Mouse (Mus musculus) ZHBTc4 (cell line): ENCODE results near the gene Coq8b.
A peak's percentile ranks its signal among the peaks of the same experiment; 100 is the strongest.

Experiments
- DNase-seq: peaks from one replicate; pipeline ENCODE4 v3.0.0-alpha.2; 2011; ENCODE audit warnings: low read depth, low spot score

Coq8b gene

DNA sequence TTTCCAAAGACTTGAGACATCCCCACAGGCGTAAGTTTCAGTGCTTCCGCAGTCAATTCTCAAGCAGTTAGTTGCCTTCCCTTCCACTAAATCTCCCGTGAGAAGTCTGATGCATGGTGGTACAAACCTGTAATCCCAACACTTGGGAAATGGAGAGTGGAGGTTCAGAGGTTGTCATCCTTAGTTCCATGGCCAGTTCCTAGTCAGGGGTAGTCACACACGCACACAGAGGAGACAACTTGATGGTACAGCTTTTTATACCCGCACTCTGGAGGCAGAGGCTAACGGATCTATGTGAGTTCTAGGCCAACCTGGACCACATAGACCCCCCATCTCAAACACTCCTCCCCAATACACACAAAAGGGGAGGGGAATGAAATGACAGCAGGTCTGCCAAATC lies 4.0 kb upstream of the Coq8b start:
- no peak for DNase-seq

GRCm38 (mm10) chr7:27230781-27231180 lies 2.0 kb upstream of the Coq8b start:
- peak; percentile 79 for DNase-seq

DNA sequence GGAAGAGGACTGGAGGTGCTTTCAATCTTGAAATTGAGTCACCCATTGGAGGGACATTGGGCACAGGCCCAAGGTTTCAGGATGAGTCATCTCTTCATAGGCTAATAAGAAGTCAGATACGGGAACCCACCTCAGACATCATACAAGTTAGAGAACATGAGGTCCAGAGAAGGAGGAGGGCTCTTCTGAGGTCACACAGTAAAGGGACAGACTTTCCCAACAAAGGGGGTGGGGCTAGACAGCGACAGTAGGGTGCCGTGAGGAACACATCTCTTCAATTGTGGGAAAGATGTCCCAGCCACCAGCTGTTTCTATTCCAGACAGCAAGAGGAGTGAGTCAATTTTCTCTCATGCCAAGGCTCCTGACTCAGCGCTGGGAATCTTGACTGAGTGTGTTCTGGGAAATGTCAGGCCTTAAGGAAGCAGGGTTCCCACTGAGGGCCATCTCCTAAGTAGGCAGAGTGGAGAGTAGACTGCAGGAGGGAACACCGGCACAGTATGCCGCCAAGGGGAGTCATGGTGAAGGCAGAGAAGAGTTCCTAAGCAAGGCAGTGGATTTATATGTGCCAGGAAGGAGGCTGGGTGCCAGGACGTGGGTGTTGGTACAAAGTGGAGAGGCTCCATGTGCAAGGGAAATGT lies 1.0 kb upstream of the Coq8b start:
- DNase-seq = no peak

GRCm38 (mm10) chr7:27233300-27233699 lies 477 bp downstream of the Coq8b start:
- no peak for DNase-seq

DNA sequence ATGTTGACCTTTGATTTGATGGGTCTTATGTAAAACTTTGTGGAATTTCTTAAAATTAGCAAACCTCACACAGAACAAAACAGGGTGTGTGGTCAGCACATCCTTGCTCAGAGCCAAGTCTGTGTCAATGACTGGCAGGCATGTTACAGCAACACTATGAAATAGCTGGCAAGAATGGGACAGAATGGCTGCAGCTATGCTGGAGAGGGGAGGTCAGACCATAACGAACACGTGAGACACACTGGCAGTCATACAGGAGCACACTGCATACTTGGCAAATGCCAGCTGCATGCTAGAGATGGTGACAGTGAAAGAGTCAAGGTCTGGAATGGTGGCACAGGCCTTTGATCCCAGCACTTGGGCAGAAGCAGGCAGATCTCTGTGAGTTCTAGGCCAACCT lies 2.9 kb downstream of the Coq8b start:
- DNase-seq = no peak

GRCm38 (mm10) chr7:27237527-27237926 lies 4.7 kb downstream of the Coq8b start:
- peak; percentile 39 for DNase-seq

GRCm38 (mm10) chr7:27238568-27238967 lies 5.7 kb downstream of the Coq8b start:
- no peak for DNase-seq

DNA sequence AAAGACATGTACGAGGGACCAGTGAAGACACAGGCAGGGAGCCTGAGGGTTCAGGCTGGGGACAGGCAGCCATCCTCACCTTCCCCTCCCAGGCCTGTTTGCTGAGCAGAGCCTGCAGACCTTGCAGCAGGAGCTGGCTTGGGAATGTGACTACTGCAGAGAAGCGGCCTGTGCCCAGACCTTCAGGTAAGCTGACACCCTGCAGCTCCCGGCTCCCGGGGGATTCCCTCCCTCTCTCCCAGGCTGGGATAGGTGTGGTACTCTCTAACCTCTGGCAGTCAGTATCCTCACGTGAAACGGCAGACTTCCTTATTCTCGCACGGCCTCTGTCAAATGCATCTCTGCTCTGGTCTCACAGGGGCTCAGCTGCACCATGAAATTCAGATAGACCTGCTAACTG lies 10.4 kb downstream of the Coq8b start:
- DNase-seq = peak; percentile 71

- peak; percentile 70 for DNase-seq
Measured at GRCm38 (mm10) chr7:27244088-27244487, 11.3 kb downstream of the Coq8b start.

- peak; percentile 82 for DNase-seq
Measured at GRCm38 (mm10) chr7:27249146-27249545, 16.3 kb downstream of the Coq8b start.

DNA sequence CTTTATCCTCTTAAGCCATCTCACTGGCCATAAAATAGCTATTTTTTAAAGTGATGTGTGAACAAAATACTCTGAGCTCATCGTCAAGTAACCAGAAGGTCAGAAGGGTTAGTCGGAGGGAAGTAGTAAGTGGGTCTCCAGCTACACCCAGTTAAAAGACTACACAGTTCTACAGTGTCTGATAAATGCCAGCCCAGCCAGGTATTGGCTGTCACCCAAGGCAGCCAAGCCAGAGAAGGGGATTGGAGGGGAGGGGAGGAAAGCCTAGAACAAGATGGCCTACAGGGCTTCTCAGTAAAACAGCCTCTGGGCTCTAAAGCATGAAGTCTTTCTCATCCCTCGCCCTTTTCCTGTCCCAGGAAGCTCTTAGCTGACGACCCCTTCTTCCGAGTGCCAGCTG lies 17.1 kb downstream of the Coq8b start:
- DNase-seq = no peak

- DNase-seq = no peak
Measured at GRCm38 (mm10) chr7:27251946-27252345, 19.1 kb downstream of the Coq8b start.

- peak; percentile 48 for DNase-seq
Measured at GRCm38 (mm10) chr7:27255721-27256120, 22.9 kb downstream of the Coq8b start.

- no peak for DNase-seq
Measured at GRCm38 (mm10) chr7:27257046-27257851, 24.4 kb downstream of the Coq8b start.

- peak; percentile 38 for DNase-seq
Measured at GRCm38 (mm10) chr7:27257852-27258204, 25.0 kb downstream of the Coq8b start.

GRCm38 (mm10) chr7:27258205-27258899 lies 25.5 kb downstream of the Coq8b start, which contains the start of gene Numbl:
Numbl (plus strand) TSS chr7:27258433.
- DNase-seq = peak; percentile 98

DNA sequence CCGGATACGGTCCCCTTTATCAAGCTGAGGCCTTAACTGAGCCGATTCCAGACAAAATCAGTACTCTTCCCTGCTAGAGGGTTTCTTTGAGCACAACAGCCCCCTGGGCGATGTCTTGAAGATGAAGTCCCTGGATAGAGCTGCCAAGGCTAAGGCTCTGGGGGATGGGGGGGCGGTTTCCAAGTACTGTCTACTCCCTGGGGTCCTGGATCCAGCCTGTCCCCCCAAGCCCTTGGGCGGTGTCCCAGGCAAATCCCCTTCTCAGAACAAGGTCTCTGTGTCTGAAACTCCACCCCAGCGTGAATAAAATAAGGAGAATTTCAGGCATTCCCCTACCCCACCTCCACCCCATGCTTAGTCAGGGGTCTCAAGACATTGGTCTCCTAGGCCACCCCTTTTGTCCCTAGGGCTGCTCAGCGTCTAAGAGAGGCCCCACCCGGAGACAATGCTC lies 26.5 kb downstream of the Coq8b start:
- DNase-seq = peak; percentile 28

GRCm38 (mm10) chr7:27259771-27260170 lies 26.9 kb downstream of the Coq8b start:
- no peak for DNase-seq

DNA sequence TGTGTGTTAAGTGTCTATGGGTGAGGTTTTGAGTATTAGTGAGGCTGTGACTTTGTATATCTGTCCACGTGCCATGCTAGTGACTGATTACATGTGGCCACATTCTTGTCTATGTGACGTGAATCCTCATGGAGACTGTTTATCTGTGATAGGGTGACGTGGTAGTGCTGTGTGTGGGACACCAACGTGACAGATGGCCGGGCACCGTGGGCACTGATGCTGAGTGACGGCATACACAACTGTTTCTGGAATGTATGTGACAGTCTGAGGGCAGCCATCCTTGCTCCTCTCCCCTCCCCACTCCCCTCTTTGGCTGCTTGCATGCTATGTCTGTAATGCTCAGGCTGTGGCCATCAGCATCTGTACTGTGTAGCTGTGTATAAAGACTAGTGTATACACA lies 28.0 kb downstream of the Coq8b start:
- no peak for DNase-seq

DNA sequence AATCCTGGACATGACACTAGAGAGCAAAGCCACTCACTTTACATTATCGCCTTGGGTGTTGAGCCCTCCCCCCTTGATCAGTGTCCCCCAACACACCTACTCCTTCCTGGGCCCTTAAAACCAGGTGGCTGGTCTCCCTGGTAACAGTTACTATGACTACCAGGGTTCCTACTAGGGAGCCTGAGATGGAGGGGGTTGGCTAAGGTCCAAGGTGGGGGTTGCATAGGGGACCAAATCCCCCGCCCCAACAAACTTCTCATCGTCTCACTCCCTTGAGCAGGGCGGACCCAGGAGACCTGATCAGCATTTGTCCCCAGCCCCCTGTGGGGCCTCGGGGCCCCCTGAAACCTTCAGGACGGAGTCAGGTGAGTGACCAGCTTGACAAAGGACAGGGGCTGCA lies 29.1 kb downstream of the Coq8b start:
- no peak for DNase-seq

GRCm38 (mm10) chr7:27264761-27265160 lies 31.9 kb downstream of the Coq8b start:
- no peak for DNase-seq

- peak; percentile 71 for DNase-seq
Measured at GRCm38 (mm10) chr7:27266515-27267128, 33.8 kb downstream of the Coq8b start.
